Mouse (Mus musculus): Measurements from ENCODE around the gene Tmem139. TPM values are rescaled to one million over a fixed set of nuclear protein-coding genes. Genes with fewer than 3 reads are reported as not detected.

Gene Tmem139
- polyA plus RNA-seq, 1 experiment from 2014 or later: 29.7 TPM

DNA sequence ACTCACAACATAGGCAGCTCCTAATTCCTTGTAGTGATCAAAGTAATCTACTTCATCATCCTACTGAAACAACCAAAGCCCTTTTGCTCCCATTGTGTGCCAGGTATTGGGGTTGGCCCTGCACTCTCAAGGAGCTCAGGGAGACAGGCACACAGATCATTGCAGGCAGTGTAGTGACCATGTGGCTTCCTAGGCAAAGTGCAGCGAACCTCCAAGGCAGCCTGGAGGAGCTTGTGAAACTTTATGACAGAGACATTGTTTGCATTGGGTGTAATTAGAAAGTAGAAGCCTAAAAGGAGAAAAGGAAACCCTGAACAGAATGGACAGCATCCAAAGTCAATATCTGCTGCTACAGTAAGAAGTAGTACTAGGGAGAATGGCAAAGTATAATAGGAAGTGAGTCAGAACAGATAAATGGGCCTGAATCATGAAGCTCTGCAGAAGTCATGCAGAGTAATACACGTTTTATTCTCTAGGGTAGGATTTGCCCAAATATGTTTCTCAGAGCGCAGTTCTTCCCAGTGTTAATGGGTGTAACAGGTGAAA lies 33.9 kb downstream of the Tmem139 start:
- H3K4me1 ChIP-seq (replicated peaks; ENCODE audit: control insufficient read depth, insufficient read depth, low read length): no peaks in the 10 kb centered on the region
- H3K27ac ChIP-seq (ENCODE audit: low read depth, low read length): no peak overlapping the region
- no peak overlapping the region for H3K4me2 ChIP-seq (replicated peaks; ENCODE audit: low read depth)
- no peaks in the 10 kb centered on the region for H3K27me3 ChIP-seq (replicated peaks; ENCODE audit: control insufficient read depth, insufficient read depth, low read length)
- no peak for TF ChIP-seq CTCF (IDR thresholded peaks at IDR 0.05; ENCODE audit: low read depth)
- H3K36me3 ChIP-seq (ENCODE audit: control insufficient read depth, insufficient read depth): no peaks in the 10 kb centered on the region
- no peaks in the 10 kb centered on the region for H3K9me3 ChIP-seq (ENCODE audit: control insufficient read depth)
- peak; percentile 84 for ATAC-seq
- no peak overlapping the region for H3K4me3 ChIP-seq (ENCODE audit: low read depth, low read length)
- 45% methylated on average over 3 of the region's 3 CpGs for WGBS
- no peak overlapping the region for H3K9ac ChIP-seq (ENCODE audit: low read depth, low read length)

DNA sequence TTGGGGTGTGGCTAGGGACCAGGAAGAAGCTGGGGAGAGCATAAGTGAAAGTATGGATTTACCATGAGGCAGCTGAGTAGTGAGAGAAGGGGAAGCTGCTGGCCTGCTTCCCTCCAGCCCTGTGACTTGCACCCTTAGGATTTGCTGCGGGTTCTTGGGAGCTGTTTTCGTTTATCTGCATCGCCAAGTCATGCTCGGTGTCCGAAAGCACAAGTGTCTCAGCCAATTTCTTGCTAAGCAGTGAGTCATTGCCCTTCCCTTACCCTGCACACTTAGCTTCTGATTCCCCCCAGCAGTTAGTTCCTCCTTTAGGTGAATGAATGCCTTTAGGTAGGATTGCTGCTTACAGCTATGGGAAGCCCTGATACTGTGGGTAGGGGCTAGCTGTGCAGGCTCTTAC lies 37.6 kb downstream of the Tmem139 start:
- no peak for ATAC-seq
- H3K9ac ChIP-seq (ENCODE audit: low read depth, low read length): no peak overlapping the region
- no peaks in the 10 kb centered on the region for H3K27me3 ChIP-seq (replicated peaks; ENCODE audit: control insufficient read depth, insufficient read depth, low read length)
- H3K36me3 ChIP-seq (ENCODE audit: control insufficient read depth, insufficient read depth): no peaks in the 10 kb centered on the region
- no peak overlapping the region for H3K4me3 ChIP-seq (ENCODE audit: low read depth, low read length)
- H3K4me2 ChIP-seq (replicated peaks; ENCODE audit: low read depth): no peak overlapping the region
- H3K4me1 ChIP-seq (replicated peaks; ENCODE audit: control insufficient read depth, insufficient read depth, low read length): no peaks in the 10 kb centered on the region
- H3K27ac ChIP-seq (ENCODE audit: low read depth, low read length): no peak overlapping the region
- WGBS: 85% methylated on average over 5 of the region's 5 CpGs
- no peak for TF ChIP-seq CTCF (IDR thresholded peaks at IDR 0.05; ENCODE audit: low read depth)
- H3K9me3 ChIP-seq (ENCODE audit: control insufficient read depth): no peaks in the 10 kb centered on the region

DNA sequence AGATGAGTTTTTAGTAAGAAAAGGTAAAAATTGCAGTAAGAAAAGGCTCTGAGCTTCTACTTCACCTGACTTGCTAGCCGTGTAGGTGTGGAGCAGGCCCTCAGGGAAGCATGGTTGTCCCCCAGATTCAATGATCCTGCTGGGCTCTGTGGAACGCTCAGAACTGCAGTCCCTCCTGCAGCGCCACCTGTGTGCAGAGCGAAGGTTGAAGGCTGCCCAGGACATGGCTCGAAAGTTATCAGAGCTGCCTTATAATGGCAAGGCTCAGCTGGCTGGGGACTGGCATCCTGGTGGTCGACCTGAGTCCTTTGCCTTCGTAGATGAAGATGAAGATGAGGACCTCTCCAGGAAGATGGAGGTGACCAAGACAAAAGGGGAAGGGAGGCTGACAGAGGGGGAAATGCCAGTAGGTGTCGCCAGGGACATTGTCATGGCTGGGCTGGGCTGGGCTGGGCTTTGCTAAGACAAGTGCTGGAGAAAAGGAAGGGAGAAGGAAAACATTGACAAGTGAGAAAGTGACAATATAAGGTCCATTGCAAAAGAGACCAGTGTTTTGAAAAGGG lies 48.1 kb downstream of the Tmem139 start:
- Histone ChIP-seq H3K36me3 (ENCODE audit: control insufficient read depth, insufficient read depth) (no peaks in the 10 kb centered on the region), H3K27ac (ENCODE audit: low read depth, low read length) (no peak overlapping the region), H3K4me1 (replicated peaks; ENCODE audit: control insufficient read depth, insufficient read depth, low read length) (0 out of 2 replicates have a peak, but pooled peaks cover 3% of the 10 kb centered on the region), H3K9me3 (ENCODE audit: control insufficient read depth) (no peaks in the 10 kb centered on the region), H3K9ac (ENCODE audit: low read depth, low read length) (no peak overlapping the region), H3K4me3 (ENCODE audit: low read depth, low read length) (no peak overlapping the region), H3K27me3 (replicated peaks; ENCODE audit: control insufficient read depth, insufficient read depth, low read length) (no peaks in the 10 kb centered on the region), H3K4me2 (replicated peaks; ENCODE audit: low read depth) (0 out of 2 replicates have a peak overlapping the region, but pooled peaks have one; percentile 13)
- TF ChIP-seq CTCF (IDR thresholded peaks at IDR 0.05; ENCODE audit: low read depth): peak; percentile 70
- WGBS: 35% methylated on average over 8 of the region's 8 CpGs
- ATAC-seq: peak; percentile 46; the same call in 1 of the 2 replicates

- 57% methylated on average over 2 of the region's 2 CpGs for WGBS
- H3K9me3 ChIP-seq (ENCODE audit: control insufficient read depth): no peaks in the 10 kb centered on the region
- no peak overlapping the region for H3K4me3 ChIP-seq (ENCODE audit: low read depth, low read length)
- 0 out of 2 replicates have a peak, but pooled peaks cover 3% of the 10 kb centered on the region for H3K4me1 ChIP-seq (replicated peaks; ENCODE audit: control insufficient read depth, insufficient read depth, low read length)
- no peak overlapping the region for H3K4me2 ChIP-seq (replicated peaks; ENCODE audit: low read depth)
- peak; percentile 61 for ATAC-seq
- H3K36me3 ChIP-seq (ENCODE audit: control insufficient read depth, insufficient read depth): no peaks in the 10 kb centered on the region
- H3K9ac ChIP-seq (ENCODE audit: low read depth, low read length): no peak overlapping the region
- H3K27ac ChIP-seq (ENCODE audit: low read depth, low read length): no peak overlapping the region
- no peak for TF ChIP-seq CTCF (IDR thresholded peaks at IDR 0.05; ENCODE audit: low read depth)
- no peaks in the 10 kb centered on the region for H3K27me3 ChIP-seq (replicated peaks; ENCODE audit: control insufficient read depth, insufficient read depth, low read length)
These were observed 48.8 kb downstream of the Tmem139 start for GRCm38 (mm10) chr6:42310427-42311053.

Other genes with a start within 250 kb of the Tmem139 start
- not detected in 2 replicates for gene Sva, start 223.6 kb upstream of the Tmem139 start, polyA plus RNA-seq (2015; fragmentation: Nextera tagmentation; extraction: Ambion mirVana)
- not detected in 2 replicates for gene Tas2r139, start 121.0 kb upstream of the Tmem139 start, polyA plus RNA-seq (2015; fragmentation: Nextera tagmentation; extraction: Ambion mirVana)
- gene Tas2r144, start 46.6 kb upstream of the Tmem139 start, polyA plus RNA-seq (2015; fragmentation: Nextera tagmentation; extraction: Ambion mirVana): not detected in 2 replicates
- 20.5 and 22.6 TPM in 2 replicates for gene Gstk1, start 16.0 kb upstream of the Tmem139 start, polyA plus RNA-seq (2015; fragmentation: Nextera tagmentation; extraction: Ambion mirVana)
- gene Casp2, start 3.0 kb downstream of the Tmem139 start, polyA plus RNA-seq (2015; fragmentation: Nextera tagmentation; extraction: Ambion mirVana): 13.0 and 13.4 TPM in 2 replicates
- 0.12 and 0.18 TPM in 2 replicates for gene Clcn1, start 24.7 kb downstream of the Tmem139 start, polyA plus RNA-seq (2015; fragmentation: Nextera tagmentation; extraction: Ambion mirVana)
- 0.05 and 0.12 TPM in 2 replicates for gene Fam131b, start 62.7 kb downstream of the Tmem139 start, polyA plus RNA-seq (2015; fragmentation: Nextera tagmentation; extraction: Ambion mirVana)
- gene Zyx, start 87.7 kb downstream of the Tmem139 start, polyA plus RNA-seq (2015; fragmentation: Nextera tagmentation; extraction: Ambion mirVana): 50.9 and 54.8 TPM in 2 replicates
- gene Epha1, start 111.3 kb downstream of the Tmem139 start, polyA plus RNA-seq (2015; fragmentation: Nextera tagmentation; extraction: Ambion mirVana): 13.3 and 13.7 TPM in 2 replicates
- gene Tas2r143, start 138.3 kb downstream of the Tmem139 start, polyA plus RNA-seq (2015; fragmentation: Nextera tagmentation; extraction: Ambion mirVana): not detected in 2 replicates
- not detected in 2 replicates for gene Tas2r135, start 143.5 kb downstream of the Tmem139 start, polyA plus RNA-seq (2015; fragmentation: Nextera tagmentation; extraction: Ambion mirVana)
- gene Tas2r126, start 172.6 kb downstream of the Tmem139 start, polyA plus RNA-seq (2015; fragmentation: Nextera tagmentation; extraction: Ambion mirVana): not detected in 2 replicates
- not detected in 2 replicates for gene Olfr458, start 203.2 kb downstream of the Tmem139 start, polyA plus RNA-seq (2015; fragmentation: Nextera tagmentation; extraction: Ambion mirVana)
- not detected in 2 replicates for gene Olfr457, start 214.4 kb downstream of the Tmem139 start, polyA plus RNA-seq (2015; fragmentation: Nextera tagmentation; extraction: Ambion mirVana)
- not detected in 2 replicates for gene Olfr456, start 225.2 kb downstream of the Tmem139 start, polyA plus RNA-seq (2015; fragmentation: Nextera tagmentation; extraction: Ambion mirVana)